Mouse (Mus musculus) urinary bladder, adult 18-20 months (tissue): ENCODE data around the gene St6gal2.

Experiments used
- DNase-seq, 2 experiments: peaks; one replicate each; pipeline ENCODE4 v3.0.0; 2022; ENCODE audit warnings: low spot score in 2 of 2, mixed read lengths in 2 of 2

The St6gal2 gene

GRCm38 (mm10) chr17:55445250-55446184 is at the start of gene St6gal2:
Gene St6gal2, plus strand, starts transcription at chr17:55445382.
- no peak for DNase-seq

GRCm38 (mm10) chr17:55406043-55406442 is 39.1 kb upstream of the St6gal2 start:
- no peak for DNase-seq

- no peak for DNase-seq
Observed at GRCm38 (mm10) chr17:55416519-55416918, 28.7 kb upstream of the St6gal2 start.

- DNase-seq: no peak
Observed at GRCm38 (mm10) chr17:55446185-55446527, 974 bp downstream of the St6gal2 start.

- no peak for DNase-seq
Observed at GRCm38 (mm10) chr17:55446698-55447097, 1.5 kb downstream of the St6gal2 start.

- DNase-seq: no peak
Observed at GRCm38 (mm10) chr17:55450943-55451342, 5.8 kb downstream of the St6gal2 start.

- no peak for DNase-seq
Observed at GRCm38 (mm10) chr17:55454487-55454886, 9.3 kb downstream of the St6gal2 start.

GRCm38 (mm10) chr17:55460187-55460586 is 15.0 kb downstream of the St6gal2 start:
- DNase-seq: no peak

GRCm38 (mm10) chr17:55467579-55467978 is 22.4 kb downstream of the St6gal2 start:
- DNase-seq: no peak

GRCm38 (mm10) chr17:55468963-55469362 is 23.8 kb downstream of the St6gal2 start:
- no peak for DNase-seq

- no peak for DNase-seq
Observed at GRCm38 (mm10) chr17:55475974-55476373, 30.8 kb downstream of the St6gal2 start.

- DNase-seq: no peak
Observed at GRCm38 (mm10) chr17:55477361-55477760, 32.2 kb downstream of the St6gal2 start.

GRCm38 (mm10) chr17:55479367-55479766 is 34.2 kb downstream of the St6gal2 start:
- DNase-seq: no peak

- DNase-seq: no peak
Observed at GRCm38 (mm10) chr17:55484108-55484870, 39.1 kb downstream of the St6gal2 start.

GRCm38 (mm10) chr17:55531872-55532271 is 86.7 kb downstream of the St6gal2 start:
- no peak for DNase-seq

GRCm38 (mm10) chr17:55548476-55548875 is 103.3 kb downstream of the St6gal2 start:
- no peak for DNase-seq

- no peak for DNase-seq
Observed at GRCm38 (mm10) chr17:55561774-55562173, 116.6 kb downstream of the St6gal2 start.
